Mouse (Mus musculus) C2C12 (cell line): ENCODE measurements around the gene Rab3ip. TPM values are rescaled to one million over a fixed set of nuclear protein-coding genes. Genes with fewer than 3 reads are reported as not detected.
A peak's percentile ranks its signal among the peaks of the same experiment; 100 is the strongest.

Experiments used
- H3K27me3 ChIP-seq: one replicate; pipeline ENCODE4 v1.6.1; 2011; ENCODE audit not compliant: control insufficient read depth, insufficient read depth, insufficient read length
- H3K36me3 ChIP-seq: one replicate; pipeline ENCODE4 v1.6.1; 2011; ENCODE audit not compliant: control insufficient read depth, insufficient read depth
- H3K4me3 ChIP-seq: one replicate; pipeline ENCODE4 v1.5.1; 2011; ENCODE audit warnings: mild to moderate bottlenecking, control low read depth; ENCODE audit not compliant: poor library complexity, insufficient read depth, severe bottlenecking
- H3K79me2 ChIP-seq: one replicate; pipeline ENCODE4 v1.6.1; 2011; ENCODE audit not compliant: control insufficient read depth, insufficient read depth
- H3K79me3 ChIP-seq: one replicate; pipeline ENCODE4 v1.6.1; 2011; ENCODE audit warnings: low read depth, control low read depth
- H3ac ChIP-seq: one replicate; pipeline ENCODE3; 2011; ENCODE audit warnings: low read depth; ENCODE audit not compliant: control insufficient read depth, insufficient read length
- CEBPB ChIP-seq: IDR thresholded peaks from one replicate; pipeline ENCODE4 v1.6.1; 2011; ENCODE audit warnings: low read depth, mild to moderate bottlenecking, control low read depth, moderate library complexity
- CTCF ChIP-seq: IDR thresholded peaks from one replicate; pipeline ENCODE4 v1.5.1; 2011; ENCODE audit not compliant: control insufficient read depth, insufficient read depth, insufficient read length
- FOSL1 ChIP-seq: IDR thresholded peaks from one replicate; pipeline ENCODE4 v1.8.0; 2011; ENCODE audit warnings: mild to moderate bottlenecking, low read length; ENCODE audit not compliant: poor library complexity, insufficient read depth, severe bottlenecking
- MAX ChIP-seq: IDR thresholded peaks from one replicate; pipeline ENCODE4 v1.6.1; 2011; ENCODE audit warnings: mild to moderate bottlenecking, control low read depth
- MYOD1 ChIP-seq: IDR thresholded peaks from one replicate; pipeline ENCODE4 v1.6.1; 2011; ENCODE audit warnings: low read depth; ENCODE audit not compliant: control insufficient read depth, insufficient read length
- MYOG ChIP-seq: IDR thresholded peaks from one replicate; pipeline ENCODE4 v1.6.1; 2011; ENCODE audit not compliant: control insufficient read depth, insufficient read length; ENCODE audit errors: extremely low read depth
- USF1 ChIP-seq: IDR thresholded peaks from one replicate; pipeline ENCODE4 v1.6.1; 2011; ENCODE audit warnings: low read depth, mild to moderate bottlenecking, control low read depth, moderate library complexity
- polyA plus RNA-seq: library from polyadenylated mRNA; unstranded; fragments of >200 nt; fragmentation: generic; extraction: Trizol; gene quantifications from one replicate; pipeline ENCODE4 v1.2.1, GENCODE M21; 2012; ENCODE audit warnings: missing spikeins

The Rab3ip gene
- polyA plus RNA-seq, 1 experiment, result 29.8 TPM

DNA sequence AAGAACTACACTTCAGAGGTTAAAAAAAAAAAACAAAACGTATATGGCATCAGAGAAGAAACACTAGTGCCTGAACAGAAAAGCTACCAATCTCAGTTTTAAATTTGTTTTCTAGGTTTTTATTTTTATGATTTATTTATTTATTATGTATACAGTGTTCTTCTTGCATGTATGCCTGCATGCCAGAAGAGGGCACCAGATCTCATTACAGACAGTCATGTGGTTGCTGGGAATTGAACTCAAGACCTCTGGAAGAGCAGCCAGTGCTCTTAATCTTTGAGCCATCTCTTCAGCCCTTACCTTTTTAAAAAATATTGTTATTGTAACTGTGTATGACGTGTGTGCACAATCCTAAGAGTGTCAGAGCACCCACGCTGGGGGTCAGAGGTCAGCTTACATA is 6.4 kb downstream of the Rab3ip start:
- peaks cover 39% of the 10 kb centered on the region for H3K79me3 ChIP-seq

DNA sequence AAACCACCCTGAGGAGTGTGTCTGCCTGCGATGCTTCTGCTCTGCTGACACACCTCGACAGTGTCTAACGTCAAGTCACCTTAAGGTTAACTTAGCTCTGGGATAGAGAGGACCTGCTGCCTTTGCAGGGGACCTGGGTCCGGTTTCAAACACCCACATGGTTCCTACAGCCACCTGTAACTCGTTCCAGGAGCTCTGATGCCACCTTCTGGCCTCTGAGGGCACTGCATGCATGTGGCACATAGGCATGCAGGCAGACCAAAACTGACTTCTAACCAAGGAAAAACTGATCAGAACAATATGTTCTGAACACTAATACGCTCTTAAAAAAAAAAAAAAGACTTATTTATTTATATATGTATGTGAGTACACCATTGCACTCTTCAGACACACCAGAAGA is 7.5 kb downstream of the Rab3ip start:
- peaks cover 22% of the 10 kb centered on the region for H3K36me3 ChIP-seq
- no peak overlapping the region for H3ac ChIP-seq
- H3K27me3 ChIP-seq, result no peaks in the 10 kb centered on the region
- peaks cover 77% of the 10 kb centered on the region for H3K79me2 ChIP-seq
- no peak for TF ChIP-seq USF1
- TF ChIP-seq MYOD1, result no peak
- no peak for TF ChIP-seq FOSL1
- TF ChIP-seq CTCF, result no peak
- TF ChIP-seq MAX, result no peak
- no peak for TF ChIP-seq MYOG
- TF ChIP-seq CEBPB, result no peak
- no peak overlapping the region for H3K4me3 ChIP-seq
- peaks cover 36% of the 10 kb centered on the region for H3K79me3 ChIP-seq

More for the DNA sequence above, 6.4 kb downstream of the Rab3ip start:
- Histone ChIP-seq H3K36me3 (peaks cover 11% of the 10 kb centered on the region), H3ac (no peak overlapping the region), H3K4me3 (no peak overlapping the region), H3K27me3 (no peaks in the 10 kb centered on the region), H3K79me2 (peaks cover 88% of the 10 kb centered on the region)
- no peak for TF ChIP-seq CTCF
- no peak for TF ChIP-seq FOSL1
- TF ChIP-seq USF1, result peak; percentile 8
- no peak for TF ChIP-seq MYOD1

DNA sequence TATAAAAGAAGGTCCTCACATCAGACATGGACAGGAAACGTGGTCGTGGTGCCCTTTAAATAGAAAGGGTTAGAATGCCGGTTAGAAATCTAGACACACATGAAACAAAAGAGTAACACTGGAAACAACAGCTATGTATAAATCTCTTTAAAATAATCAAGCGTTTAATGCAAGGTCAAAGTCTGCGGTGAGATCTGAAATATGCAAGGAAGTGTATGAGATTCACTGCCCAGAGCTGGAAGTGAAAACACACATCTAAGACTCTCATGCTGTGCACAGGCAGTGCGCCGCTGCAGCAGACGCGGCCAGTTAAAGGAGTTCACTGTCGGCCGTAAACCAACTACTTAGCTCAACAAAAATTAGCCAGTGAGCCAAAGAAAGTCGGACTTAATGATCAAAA is 15.5 kb downstream of the Rab3ip start:
- Histone ChIP-seq H3K79me3 (no peaks in the 10 kb centered on the region), H3ac (no peak overlapping the region), H3K79me2 (peaks cover 4% of the 10 kb centered on the region), H3K27me3 (no peaks in the 10 kb centered on the region), H3K36me3 (peaks cover 27% of the 10 kb centered on the region), H3K4me3 (no peak overlapping the region)
- TF ChIP-seq MYOD1 (no peak), USF1 (no peak), CTCF (no peak), MAX (no peak), CEBPB (no peak)

DNA sequence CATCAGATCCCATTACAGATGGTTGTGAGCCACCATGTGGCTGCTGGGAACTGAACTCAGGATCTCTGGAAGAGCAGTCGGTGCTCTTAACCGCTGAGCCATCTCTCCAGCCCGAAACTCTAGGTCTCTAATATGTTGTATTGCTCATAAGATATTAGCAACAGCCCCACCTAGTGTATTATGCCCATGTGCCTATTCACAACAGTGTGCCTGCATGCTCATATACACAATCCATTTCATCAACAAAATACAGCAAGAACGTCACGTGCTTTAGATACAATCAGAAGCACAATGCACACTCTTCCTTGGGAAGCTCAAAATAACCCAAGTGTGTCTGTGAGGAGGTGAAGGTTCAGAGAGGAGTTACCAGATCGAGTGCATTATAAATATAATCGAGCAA is 16.8 kb downstream of the Rab3ip start:
- Histone ChIP-seq H3K36me3 (peaks cover 21% of the 10 kb centered on the region), H3ac (no peak overlapping the region), H3K4me3 (no peak overlapping the region), H3K79me2 (no peaks in the 10 kb centered on the region), H3K79me3 (no peaks in the 10 kb centered on the region), H3K27me3 (no peaks in the 10 kb centered on the region)
- TF ChIP-seq CEBPB, result no peak
- no peak for TF ChIP-seq USF1
- TF ChIP-seq FOSL1, result no peak
- no peak for TF ChIP-seq MYOD1
- TF ChIP-seq MAX, result no peak
- no peak for TF ChIP-seq CTCF
- no peak for TF ChIP-seq MYOG

DNA sequence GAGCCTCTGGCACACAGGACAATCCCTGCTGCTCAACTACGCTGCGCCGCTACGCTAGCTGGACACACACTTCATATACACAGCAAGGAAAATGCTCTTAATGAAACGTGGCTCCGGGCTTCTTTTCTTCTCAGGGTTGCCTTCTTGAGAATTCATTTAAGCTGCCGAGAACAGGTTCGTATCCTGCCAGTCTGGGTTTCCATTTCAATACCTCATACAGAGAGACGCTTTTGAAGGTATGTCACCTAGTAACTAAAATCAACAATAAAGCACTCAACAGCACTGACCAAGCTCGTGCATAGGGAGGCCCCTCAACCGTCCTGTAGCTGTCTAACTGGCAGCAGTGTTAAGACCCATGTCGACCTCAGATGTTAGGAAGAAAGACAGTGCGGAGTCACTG is 18.2 kb downstream of the Rab3ip start:
- Histone ChIP-seq H3K27me3 (no peaks in the 10 kb centered on the region), H3K79me2 (no peaks in the 10 kb centered on the region), H3K36me3 (peaks cover 19% of the 10 kb centered on the region)

DNA sequence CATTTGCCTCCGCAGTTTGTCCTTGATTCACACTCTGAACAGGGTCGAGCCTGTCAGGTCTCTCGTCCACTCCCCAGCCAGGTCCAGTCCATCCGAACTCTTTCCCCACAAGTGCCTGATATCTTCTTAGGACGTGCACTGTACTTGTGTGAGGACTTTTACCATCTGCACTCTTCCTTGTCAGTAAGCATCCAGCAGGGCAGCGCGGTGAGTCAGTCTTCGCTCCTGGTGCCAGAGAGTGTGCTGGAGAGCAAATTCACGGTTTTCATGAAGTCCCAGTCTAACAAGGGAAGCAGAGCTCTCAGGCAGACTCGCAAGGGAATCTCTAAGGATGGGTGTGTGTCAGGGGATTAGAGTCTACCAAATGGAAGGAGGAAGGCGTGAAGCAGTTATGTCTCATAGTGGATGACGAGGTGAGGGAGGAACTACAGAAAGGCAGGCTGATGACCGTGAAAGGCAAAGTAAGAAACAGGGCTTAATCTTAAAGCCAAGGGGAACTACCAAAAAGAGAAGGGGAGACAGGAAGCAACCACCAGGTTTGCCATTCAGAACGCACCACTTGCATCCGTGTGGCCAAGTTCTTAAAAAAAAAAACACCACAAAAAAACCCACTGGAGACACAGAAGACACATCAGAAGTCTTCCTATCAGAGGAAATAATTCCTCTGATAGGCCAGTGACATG is 18.9 kb downstream of the Rab3ip start:
- Histone ChIP-seq H3K79me3 (no peaks in the 10 kb centered on the region), H3K36me3 (peaks cover 19% of the 10 kb centered on the region), H3K4me3 (no peak overlapping the region), H3K27me3 (no peaks in the 10 kb centered on the region), H3K79me2 (no peaks in the 10 kb centered on the region), H3ac (no peak overlapping the region)
- no peak for TF ChIP-seq MYOG
- TF ChIP-seq CEBPB, result no peak
- TF ChIP-seq MAX, result no peak
- TF ChIP-seq CTCF, result no peak
- TF ChIP-seq MYOD1, result no peak
- no peak for TF ChIP-seq FOSL1
- no peak for TF ChIP-seq USF1

More for the DNA sequence above, 18.2 kb downstream of the Rab3ip start:
- Histone ChIP-seq H3ac (no peak overlapping the region), H3K4me3 (no peak overlapping the region), H3K79me3 (no peaks in the 10 kb centered on the region)
- no peak for TF ChIP-seq FOSL1
- TF ChIP-seq CEBPB, result no peak
- no peak for TF ChIP-seq MYOD1
- TF ChIP-seq MAX, result no peak
- TF ChIP-seq MYOG, result no peak
- TF ChIP-seq USF1, result no peak
- TF ChIP-seq CTCF, result no peak
